Mouse (Mus musculus) spleen, embryonic (tissue): ENCODE measurements at regions not wholly inside any gene's neighbourhood (a gene's known extent, or its start where the extent isn't known, plus 50 kb on each side); places are given as distances from the start of the nearest gene placed in this dataset.

Experiments used
- CTCF ChIA-PET: fragments of 350-600 bp; sonication (Branson Sonifier 250); formaldehyde crosslinking; loops from one replicate; lab custom pipeline; 2022; lab: Charles Lee

- CTCF ChIA-PET, result no interaction called here
Measured at GRCm38 (mm10) chr2:162734286-162734685, 73.3 kb upstream of the Ptprt start.

GRCm38 (mm10) chr2:162720016-162720415, 59.1 kb upstream of the Ptprt start:
- CTCF ChIA-PET, result no interaction called here

GRCm38 (mm10) chr2:162718466-162718865, 57.5 kb upstream of the Ptprt start:
- CTCF ChIA-PET, result no interaction called here

- CTCF ChIA-PET, result no interaction called here
Measured at GRCm38 (mm10) chr2:162714976-162715375, 54.0 kb upstream of the Ptprt start.

GRCm38 (mm10) chr2:162712972-162713371, 52.0 kb upstream of the Ptprt start:
- CTCF ChIA-PET, result no interaction called here

GRCm38 (mm10) chr2:162712394-162712793, 51.4 kb upstream of the Ptprt start:
- CTCF ChIA-PET, result no interaction called here
